Mouse (Mus musculus): ENCODE data around the gene Ddx31.

DNA sequence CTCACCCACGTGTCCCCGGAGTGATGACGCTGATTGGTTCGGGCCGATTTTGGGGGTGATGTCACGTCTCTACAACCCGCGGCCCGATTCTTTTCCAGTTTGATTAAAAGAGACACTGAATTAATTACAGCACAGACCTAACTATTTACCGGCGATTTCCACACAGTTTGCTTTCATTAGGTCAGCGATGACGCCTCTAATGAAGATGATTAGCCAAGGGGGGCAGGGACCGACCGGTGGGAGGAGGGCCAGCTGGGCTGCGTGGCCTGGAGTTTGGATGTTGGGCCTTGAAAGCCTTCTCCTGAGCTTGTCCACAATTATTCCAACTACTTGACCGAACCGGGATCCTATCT lies 76.3 kb downstream of the Ddx31 start, which contains the start of gene Barhl1:
- no peak for TF ChIP-seq EP300 (IDR thresholded peaks at IDR 0.05; ENCODE audit: low read depth)
- no peak for TF ChIP-seq CTCF (IDR thresholded peaks at IDR 0.05; ENCODE audit: low read depth)
